Mouse (Mus musculus) heart, postnatal 10 days (tissue): ENCODE data around the gene Cpne4. TPM values are rescaled to one million over a fixed set of nuclear protein-coding genes. Genes with fewer than 3 reads are reported as not detected.

Source experiments
- DNase-seq, 2 experiments: peaks; one replicate each; pipeline ENCODE4 v3.0.0; 2021
- intact Hi-C: fragments of 180-260 bp; cut with DNase I; formaldehyde crosslinking; loops from one replicate; pipeline ENCODE4 v1.15.1; 2025
- total RNA-seq, 2 experiments: library from RNA; stranded (reverse); gene quantifications; 2 replicates each; pipeline ENCODE4 v1.2.3; 2021

The Cpne4 gene
- total RNA-seq, result not detected

- intact Hi-C loops, result no loop called here
- DNase-seq, result no peak
Measured at GRCm38 (mm10) chr9:104546986-104547385, at the start of gene Cpne4. TSS of gene Cpne4 (plus strand) at chr9:104547286.

GRCm38 (mm10) chr9:104515187-104515586, 31.9 kb upstream of the Cpne4 start:
- intact Hi-C loops, result no loop called here
- DNase-seq, result no peak

- intact Hi-C loops, result no loop called here
- DNase-seq, result peak in 1 of 2 experiments; percentile 0
Measured at GRCm38 (mm10) chr9:104535508-104535907, 11.6 kb upstream of the Cpne4 start.

GRCm38 (mm10) chr9:104565815-104566214, 18.7 kb downstream of the Cpne4 start:
- intact Hi-C loops, result no loop called here
- no peak for DNase-seq

- intact Hi-C loops, result no loop called here
- DNase-seq, result no peak
Measured at GRCm38 (mm10) chr9:104566468-104566867, 19.4 kb downstream of the Cpne4 start.

GRCm38 (mm10) chr9:104567096-104567495, 20.0 kb downstream of the Cpne4 start:
- DNase-seq, result no peak
- intact Hi-C loops, result no loop called here

- DNase-seq, result peak; percentile 63 to 75
- intact Hi-C loops, result no loop called here
Measured at GRCm38 (mm10) chr9:104569480-104570167, 22.5 kb downstream of the Cpne4 start.

GRCm38 (mm10) chr9:104572856-104573255, 25.8 kb downstream of the Cpne4 start:
- DNase-seq, result no peak
- intact Hi-C loops, result no loop called here

- intact Hi-C loops, result loop anchor here (2.0 kb wide), 1 partner anchor 814 kb away; no protein-coding TSS in a partner anchor
- DNase-seq, result peak; percentile 29 to 58
Measured at GRCm38 (mm10) chr9:104574476-104574875, 27.4 kb downstream of the Cpne4 start.

- no peak for DNase-seq
- intact Hi-C loops, result no loop called here
Measured at GRCm38 (mm10) chr9:104581921-104582624, 35.0 kb downstream of the Cpne4 start.

- intact Hi-C loops, result no loop called here
- DNase-seq, result no peak
Measured at GRCm38 (mm10) chr9:104582675-104583074, 35.6 kb downstream of the Cpne4 start.

- intact Hi-C loops, result no loop called here
- DNase-seq, result peak in 1 of 2 experiments; percentile 15
Measured at GRCm38 (mm10) chr9:104594550-104594949, 47.5 kb downstream of the Cpne4 start.

GRCm38 (mm10) chr9:104594979-104595378, 47.9 kb downstream of the Cpne4 start:
- intact Hi-C loops, result no loop called here
- DNase-seq, result no peak

- no peak for DNase-seq
- intact Hi-C loops, result no loop called here
Measured at GRCm38 (mm10) chr9:104612523-104612922, 65.4 kb downstream of the Cpne4 start.

GRCm38 (mm10) chr9:104616691-104617090, 69.6 kb downstream of the Cpne4 start:
- intact Hi-C loops, result no loop called here

GRCm38 (mm10) chr9:104623564-104623963, 76.5 kb downstream of the Cpne4 start:
- no peak for DNase-seq
- intact Hi-C loops, result no loop called here

More at GRCm38 (mm10) chr9:104616691-104617090, 69.6 kb downstream of the Cpne4 start:
- no peak for DNase-seq

- intact Hi-C loops, result no loop called here
- no peak for DNase-seq
Measured at GRCm38 (mm10) chr9:104627816-104628215, 80.7 kb downstream of the Cpne4 start.

GRCm38 (mm10) chr9:104629282-104629681, 82.2 kb downstream of the Cpne4 start:
- intact Hi-C loops, result no loop called here

GRCm38 (mm10) chr9:104646348-104646994, 99.4 kb downstream of the Cpne4 start:
- DNase-seq, result peak; percentile 14 to 19
- intact Hi-C loops, result no loop called here

More at GRCm38 (mm10) chr9:104629282-104629681, 82.2 kb downstream of the Cpne4 start:
- DNase-seq, result peak in 1 of 2 experiments; percentile 0

- no peak for DNase-seq
- intact Hi-C loops, result no loop called here
Measured at GRCm38 (mm10) chr9:104652691-104653261, 105.7 kb downstream of the Cpne4 start.

- intact Hi-C loops, result no loop called here
- DNase-seq, result peak in 1 of 2 experiments; percentile 0
Measured at GRCm38 (mm10) chr9:104659758-104660157, 112.7 kb downstream of the Cpne4 start.
